Mouse (Mus musculus): ENCODE measurements around the gene Msantd3. TPM values are rescaled to one million over a fixed set of nuclear protein-coding genes. Genes with fewer than 3 reads are reported as not detected.

The Msantd3 gene
- total RNA-seq (2021), result 10 to 100 TPM; 28.0 to 28.7 TPM
- long read RNA-seq, experiment 1, transcript Msantd3-203 (3 exons, 1,597 nt), result major isoform, 28 of 40 reads
- long read RNA-seq, experiment 1, transcript Msantd3-202 (3 exons, 1,378 nt), result minor isoform, 7 of 40 reads
- long read RNA-seq, experiment 1, partial matches to known transcripts, result 0 of 40 reads
- long read RNA-seq, experiment 1, other reads (novel, unspliced or antisense), result 4 of 40 reads
- long read RNA-seq, experiment 2, transcript Msantd3-203 (3 exons, 1,597 nt), result major isoform, 27 of 41 reads
- long read RNA-seq, experiment 2, transcript Msantd3-202 (3 exons, 1,378 nt), result minor isoform, 8 of 41 reads
- long read RNA-seq, experiment 2, partial matches to known transcripts, result 1 of 41 reads
- long read RNA-seq, experiment 2, other reads (novel, unspliced or antisense), result 5 of 41 reads

DNA sequence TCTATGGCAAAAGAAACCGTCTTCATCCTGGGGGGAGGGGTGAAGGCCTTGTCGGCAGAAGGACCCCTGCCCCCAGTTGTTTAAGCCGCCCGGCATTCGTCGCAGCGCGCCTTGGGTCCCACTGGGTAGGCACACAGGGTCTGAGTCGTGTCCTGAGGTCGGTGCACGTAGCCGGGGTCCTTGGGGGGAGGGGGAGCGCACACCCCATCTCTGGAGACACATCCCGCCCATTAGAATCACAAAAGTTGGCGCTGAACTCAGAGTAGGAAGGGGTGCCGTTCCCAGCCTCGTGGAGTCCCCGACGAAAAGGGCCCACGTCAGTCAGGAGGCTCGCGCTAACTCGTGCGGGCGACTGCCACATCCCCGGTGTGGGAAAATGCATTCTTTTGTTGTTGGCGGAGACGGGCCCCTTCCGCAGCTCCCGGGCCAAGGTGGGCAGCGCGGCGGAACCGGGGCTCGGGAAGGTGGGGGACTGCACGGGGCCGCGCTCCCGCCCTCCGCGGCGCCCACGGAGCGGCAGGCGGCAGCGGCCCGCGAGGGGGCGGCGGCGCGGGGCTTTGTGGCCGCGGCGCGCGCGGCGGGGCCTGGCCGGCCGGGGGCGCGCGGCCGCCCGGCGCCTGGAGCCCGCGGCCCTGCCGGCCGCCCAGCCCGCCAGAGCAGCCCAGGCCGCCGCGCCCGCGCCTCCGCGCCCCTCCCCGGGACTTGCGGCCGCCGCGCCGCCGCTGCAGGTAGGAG is at the start of gene Msantd3:
Gene Msantd3 (plus strand): TSS at position 95 of the 735 bp plus-strand sequence.
- peak; percentile 16 to 24 for DNase-seq (ENCODE audit: low spot score in 2 of 2)

DNA sequence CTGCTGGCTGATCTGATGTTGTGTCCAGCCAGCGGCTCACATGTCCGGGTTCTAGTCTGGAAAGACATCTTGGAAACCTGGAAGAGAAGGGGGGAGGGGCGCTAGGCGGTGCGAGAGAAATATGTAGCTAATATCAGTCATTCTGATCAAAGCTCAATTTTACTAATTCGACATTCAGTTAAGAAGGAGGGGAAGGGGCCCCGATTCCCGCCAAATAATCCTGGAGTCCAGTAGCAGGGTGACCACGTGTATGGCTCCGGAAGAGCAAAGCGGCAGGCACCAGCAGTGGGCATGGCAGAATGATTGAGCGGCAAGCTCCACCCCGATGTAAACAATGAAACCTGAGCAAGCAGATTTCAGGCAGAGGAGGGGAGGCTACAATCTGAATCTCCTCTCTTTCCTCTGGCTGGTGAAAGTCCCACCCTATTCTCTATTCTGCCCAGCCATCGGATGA is 48.4 kb upstream of the Msantd3 start:
- no peak for DNase-seq (ENCODE audit: low spot score in 2 of 2)

DNA sequence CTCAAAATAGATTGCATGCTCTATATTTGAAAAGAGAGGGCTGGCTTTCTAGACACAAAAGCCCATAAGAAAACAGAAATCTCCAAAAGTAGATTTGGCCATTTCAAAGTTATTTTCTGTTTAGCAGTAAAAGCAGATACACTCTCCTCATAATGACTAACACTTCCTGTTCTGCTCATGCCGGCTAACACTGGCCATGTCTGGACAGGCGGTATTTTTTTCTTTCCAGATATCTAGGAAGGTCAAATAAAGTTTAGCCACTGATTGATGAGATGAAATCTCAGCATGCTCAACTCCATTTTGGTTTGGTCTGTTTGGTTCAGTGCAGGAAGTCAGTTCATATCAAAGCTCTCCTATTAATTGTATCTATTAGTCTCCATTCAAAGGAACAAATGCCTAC is 47.2 kb upstream of the Msantd3 start:
- no peak for DNase-seq (ENCODE audit: low spot score in 2 of 2)

DNA sequence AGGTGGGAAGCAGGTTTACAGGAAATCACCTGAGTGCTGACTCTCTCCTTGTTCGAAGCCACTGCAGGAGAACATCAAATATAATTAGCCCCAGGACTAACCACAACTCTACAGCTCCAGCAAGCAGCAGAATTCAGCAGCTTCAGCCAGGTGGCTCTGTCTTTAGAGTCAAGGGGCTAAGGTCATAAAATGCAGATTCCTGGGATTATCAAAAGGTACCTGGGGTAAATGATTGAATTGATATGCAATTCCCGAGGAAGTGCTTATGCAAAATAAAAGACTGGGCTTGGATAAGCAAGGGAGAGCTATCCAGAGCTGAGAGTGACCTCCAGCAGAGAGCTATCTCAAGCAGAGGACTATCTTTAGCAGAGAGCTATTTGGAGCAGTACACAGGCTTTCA is 28.9 kb upstream of the Msantd3 start:
- DNase-seq (ENCODE audit: low spot score in 2 of 2), result no peak

DNA sequence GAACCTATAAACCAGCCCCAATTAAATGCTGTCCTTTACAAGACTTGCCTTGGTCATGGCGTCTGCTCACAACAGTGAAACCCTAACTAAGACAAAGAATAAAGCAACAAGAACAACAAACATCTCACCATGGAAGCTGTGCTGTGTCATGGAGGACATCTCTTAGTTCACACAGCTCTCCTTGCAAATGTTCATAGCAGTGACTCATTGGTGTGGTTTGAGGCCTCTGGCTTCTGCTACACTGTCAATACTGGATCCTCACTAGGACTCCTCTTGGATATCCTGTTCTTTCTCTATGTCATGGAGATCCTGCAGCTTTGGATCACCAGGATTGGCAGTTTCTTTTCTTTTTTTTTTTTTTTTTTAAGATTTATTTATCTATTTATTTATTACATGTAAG is 10.2 kb upstream of the Msantd3 start:
- DNase-seq (ENCODE audit: low spot score in 2 of 2), result no peak

DNA sequence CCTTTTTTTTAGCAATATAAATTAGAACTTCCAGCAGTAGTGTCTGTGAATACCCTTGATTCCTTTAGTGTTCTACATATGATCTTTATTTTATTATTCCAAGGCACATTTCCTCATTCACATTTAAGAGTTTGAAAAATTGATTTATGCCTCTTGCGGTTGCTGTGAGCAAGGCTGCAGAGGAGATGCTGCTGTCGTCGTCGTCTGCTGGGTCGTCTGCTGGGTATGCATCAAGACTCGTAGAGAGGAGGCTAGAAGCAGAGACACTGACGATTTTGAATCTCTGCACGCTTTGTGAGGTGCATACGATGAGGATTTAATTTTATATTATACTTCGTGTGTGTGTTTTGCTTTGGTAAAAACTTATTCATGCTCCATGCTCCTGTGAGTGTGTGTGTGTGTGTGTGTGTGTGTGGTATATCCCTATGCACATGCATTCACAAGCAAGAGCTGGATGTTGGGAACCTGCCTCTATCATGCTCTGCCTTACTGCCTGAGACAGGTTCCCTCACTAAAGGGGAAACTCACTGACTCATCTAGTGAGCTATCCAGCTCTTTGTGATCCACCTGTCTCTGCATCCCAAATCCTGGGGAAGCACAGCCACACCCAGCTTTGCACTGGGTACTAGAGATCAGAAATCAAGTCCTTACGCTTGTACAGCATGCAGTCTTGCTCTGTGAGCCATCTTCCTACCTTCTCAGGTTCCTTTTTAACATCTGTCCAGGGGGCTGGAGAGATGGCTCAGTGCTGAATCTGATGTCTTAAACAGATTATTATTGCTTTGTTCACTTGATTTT is 7.7 kb upstream of the Msantd3 start:
- no peak for DNase-seq (ENCODE audit: low spot score in 2 of 2)

DNA sequence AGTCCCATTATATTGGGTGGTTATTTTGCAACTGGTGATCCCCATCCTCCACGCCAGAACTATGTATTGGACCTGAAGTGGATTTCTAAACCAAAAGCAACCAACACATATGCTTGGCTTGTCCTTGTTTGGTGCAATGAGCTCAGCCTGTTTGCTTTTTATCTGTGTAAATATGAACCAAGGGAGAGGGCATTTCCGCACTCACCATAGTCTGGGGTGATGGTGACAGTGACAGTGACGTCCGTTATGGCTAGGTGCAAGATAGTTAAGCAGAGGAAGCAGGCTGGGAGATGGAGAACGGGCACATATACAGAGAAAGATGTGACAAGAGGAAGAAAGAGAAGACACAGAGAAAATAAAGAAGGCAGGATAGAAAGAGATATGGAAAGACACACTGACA is 3.5 kb upstream of the Msantd3 start:
- DNase-seq (ENCODE audit: low spot score in 2 of 2), result no peak

DNA sequence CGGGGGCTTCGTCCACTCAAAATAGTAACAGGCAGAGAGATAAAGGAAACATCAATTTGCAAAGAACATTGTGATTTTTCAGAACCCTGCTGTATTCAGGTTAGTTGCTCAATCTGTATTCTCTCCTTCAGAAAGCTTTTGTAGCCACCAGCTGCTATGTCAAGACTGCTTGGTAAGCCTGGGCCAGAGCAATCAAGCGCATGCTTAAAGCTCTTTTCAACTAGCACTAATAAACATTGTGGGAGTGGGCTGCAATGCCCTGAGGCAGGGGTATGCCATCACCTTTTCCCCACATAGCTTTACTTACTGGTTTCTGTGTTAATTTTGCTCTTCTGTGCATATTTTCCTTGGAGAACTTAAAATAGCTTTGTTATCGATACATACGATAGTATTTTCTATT is 2.7 kb upstream of the Msantd3 start:
- no peak for DNase-seq (ENCODE audit: low spot score in 2 of 2)

DNA sequence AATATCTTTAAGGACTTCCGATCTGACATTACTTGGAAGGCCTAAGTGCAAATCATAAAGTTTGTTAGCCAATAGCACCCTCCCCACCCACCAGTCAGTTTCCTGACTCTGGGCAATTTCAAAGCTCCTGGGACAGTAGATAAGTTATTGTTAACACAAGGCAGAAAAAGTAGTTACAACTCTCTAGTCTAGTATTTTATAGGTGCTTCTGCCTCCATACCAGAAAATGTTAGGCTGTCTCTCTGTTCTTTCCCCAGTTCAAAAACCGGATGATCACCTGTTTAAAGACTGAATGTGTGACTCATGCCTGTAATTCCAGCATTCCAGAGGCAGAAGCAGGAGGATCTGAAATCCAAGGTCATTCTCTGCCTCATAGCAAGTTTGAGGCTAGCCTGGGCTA is 1.2 kb upstream of the Msantd3 start:
- DNase-seq (ENCODE audit: low spot score in 2 of 2), result no peak

DNA sequence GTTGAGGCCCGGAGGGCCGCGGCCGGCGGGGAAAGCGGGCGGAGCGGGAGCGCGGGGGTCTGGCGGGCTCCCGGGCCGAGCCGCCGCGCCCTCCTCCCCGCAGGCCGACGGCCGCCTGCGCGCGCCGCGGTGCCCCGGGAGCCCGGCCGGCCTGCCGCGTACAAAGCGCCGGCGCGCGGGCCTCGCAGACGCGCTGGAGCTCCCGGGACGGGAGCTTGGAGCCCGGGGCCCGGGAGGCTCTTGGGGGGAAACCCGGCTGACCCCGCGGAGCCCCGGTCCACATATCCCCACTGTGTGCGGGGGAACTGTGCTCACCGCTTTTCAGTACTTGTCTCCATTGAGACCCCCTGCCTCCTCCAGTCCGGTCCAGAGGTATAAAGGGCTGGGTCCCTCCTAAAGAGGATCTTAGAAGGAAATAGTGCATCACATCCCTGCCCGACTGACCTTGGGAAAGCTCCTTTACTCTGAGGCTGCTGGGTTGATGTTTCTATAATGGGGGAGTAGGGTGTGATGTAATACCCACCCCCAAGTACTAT is 909 bp downstream of the Msantd3 start:
- no peak for DNase-seq (ENCODE audit: low spot score in 2 of 2)

DNA sequence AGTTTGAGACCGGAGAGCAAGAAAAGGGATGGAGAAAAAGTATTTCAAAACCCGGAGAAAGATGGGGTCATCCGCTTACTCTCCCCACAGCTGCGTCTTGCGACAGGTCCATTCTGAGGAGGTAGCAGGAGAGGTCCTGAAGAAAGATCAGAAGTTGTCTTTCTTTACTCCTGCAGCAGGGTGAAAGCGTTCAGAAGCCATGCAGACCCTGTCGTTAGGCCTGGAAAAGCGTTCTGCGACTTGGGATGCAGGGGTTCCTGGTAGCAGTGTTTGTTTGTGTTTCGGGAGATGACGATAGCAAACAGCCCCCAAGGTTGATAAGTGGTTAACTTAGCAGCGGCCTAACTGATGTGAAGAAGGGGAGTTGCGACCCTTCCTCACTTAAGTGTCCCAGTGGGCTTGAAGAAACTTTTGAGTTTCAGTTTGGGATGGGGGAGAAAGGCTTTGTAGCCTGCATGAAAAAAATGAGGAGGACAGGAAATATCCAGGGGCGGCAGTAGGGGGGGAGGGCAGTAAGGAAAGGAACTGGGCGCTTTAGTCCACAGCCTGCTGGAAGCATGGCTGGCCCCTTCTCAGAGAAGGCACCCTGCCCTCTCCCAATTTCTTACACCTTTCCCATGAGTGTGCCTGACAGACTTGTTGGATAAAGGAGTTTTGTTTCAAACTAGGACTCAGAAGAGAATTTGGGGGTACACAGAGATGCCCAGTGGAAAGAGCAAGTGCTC is 2.0 kb downstream of the Msantd3 start:
- no peak for DNase-seq (ENCODE audit: low spot score in 2 of 2)

DNA sequence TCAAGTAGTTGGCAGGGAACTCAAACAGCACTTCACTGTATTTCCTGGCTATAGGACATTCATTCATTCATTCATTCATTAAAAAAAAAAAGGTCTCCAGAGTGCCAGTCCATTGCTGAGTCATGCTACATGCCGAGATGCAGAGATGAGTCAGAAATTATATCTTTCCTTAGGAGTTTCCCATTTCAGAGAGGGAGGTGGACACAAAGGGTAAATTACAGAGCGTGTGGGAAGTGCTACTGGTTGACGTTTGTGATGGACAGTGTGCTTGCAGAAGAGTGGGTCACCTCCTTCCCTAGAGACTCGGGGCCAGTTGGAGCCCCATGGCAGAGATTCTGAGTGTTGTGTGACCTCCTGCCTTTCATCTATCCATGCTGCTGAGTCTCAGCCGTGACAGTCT is 2.6 kb downstream of the Msantd3 start:
- no peak for DNase-seq (ENCODE audit: low spot score in 2 of 2)

DNA sequence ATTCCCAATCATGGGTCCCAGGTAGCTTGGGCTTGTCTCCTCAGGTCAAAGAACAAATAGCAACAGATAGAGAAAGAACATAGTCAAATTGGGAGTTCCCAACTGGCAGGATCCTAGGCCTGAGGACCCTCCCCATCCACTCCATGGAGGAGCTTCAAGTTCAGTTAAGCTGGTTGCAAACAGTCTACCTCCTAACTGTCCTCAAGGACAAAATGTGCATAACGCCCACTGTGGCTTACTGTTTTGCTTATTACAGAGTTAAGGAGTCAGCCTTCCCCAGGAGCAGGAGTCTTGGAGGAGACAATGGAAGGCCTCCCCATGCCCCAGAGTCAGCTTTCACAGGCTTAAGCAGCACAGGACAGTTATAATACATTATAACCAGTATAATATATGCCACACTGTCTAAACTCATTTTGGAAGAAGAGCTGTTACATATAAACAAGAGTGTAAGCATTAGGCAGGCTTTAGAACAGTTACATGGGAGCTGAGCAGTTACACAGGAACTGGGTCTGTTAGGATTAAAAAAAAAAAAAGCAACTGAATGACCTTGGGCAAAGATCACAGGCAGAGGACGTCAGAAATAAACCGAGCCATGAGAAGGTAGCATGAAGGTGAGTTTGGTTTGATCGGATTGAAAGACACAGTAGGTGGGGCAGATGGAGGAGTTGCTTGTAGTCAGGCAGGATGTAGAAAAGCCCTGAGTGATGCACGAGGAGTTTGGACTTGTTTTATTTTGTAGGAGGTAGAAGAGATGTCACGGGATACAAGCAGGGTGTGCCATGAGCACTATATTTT is 3.5 kb downstream of the Msantd3 start:
- no peak for DNase-seq (ENCODE audit: low spot score in 2 of 2)

DNA sequence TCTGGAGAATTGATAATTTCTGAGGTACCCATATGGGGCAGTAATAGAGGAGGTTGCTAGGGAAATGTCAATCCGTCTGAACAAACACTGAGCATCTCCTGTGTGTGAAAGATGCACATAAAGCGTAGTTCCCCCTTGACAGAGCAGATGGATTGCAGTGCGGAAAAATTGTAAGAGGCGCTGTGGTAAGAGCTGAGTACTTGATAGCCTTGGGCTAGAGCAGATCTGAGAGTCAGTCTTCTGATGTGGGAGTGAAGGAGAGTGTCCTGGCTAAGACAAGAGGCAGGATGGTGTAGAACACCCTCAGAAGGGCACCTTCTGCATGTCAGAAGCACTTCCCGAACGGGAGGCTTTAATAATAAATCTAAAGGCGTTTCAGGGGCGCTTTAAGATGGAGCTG is 4.4 kb downstream of the Msantd3 start:
- no peak for DNase-seq (ENCODE audit: low spot score in 2 of 2)

DNA sequence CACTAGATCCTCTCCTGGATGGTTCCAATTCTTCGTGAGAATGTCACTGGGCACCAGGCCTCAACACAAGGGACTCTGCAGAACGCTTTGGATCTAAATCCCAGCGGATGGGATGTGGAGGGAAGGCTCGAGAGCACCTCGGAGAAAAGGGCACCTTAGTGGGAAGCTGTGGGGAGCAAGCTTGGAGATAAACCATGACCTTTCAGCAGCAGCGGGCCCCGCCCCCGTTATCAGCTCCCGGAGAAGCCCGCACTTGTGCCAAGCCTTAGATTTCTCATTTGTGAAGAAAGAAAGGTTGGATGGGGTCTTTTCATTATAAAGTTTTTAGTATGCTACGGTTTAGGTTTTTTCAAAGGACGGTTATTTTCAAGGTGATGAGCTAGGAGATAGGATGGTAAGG is 6.2 kb downstream of the Msantd3 start:
- no peak for DNase-seq (ENCODE audit: low spot score in 2 of 2)

DNA sequence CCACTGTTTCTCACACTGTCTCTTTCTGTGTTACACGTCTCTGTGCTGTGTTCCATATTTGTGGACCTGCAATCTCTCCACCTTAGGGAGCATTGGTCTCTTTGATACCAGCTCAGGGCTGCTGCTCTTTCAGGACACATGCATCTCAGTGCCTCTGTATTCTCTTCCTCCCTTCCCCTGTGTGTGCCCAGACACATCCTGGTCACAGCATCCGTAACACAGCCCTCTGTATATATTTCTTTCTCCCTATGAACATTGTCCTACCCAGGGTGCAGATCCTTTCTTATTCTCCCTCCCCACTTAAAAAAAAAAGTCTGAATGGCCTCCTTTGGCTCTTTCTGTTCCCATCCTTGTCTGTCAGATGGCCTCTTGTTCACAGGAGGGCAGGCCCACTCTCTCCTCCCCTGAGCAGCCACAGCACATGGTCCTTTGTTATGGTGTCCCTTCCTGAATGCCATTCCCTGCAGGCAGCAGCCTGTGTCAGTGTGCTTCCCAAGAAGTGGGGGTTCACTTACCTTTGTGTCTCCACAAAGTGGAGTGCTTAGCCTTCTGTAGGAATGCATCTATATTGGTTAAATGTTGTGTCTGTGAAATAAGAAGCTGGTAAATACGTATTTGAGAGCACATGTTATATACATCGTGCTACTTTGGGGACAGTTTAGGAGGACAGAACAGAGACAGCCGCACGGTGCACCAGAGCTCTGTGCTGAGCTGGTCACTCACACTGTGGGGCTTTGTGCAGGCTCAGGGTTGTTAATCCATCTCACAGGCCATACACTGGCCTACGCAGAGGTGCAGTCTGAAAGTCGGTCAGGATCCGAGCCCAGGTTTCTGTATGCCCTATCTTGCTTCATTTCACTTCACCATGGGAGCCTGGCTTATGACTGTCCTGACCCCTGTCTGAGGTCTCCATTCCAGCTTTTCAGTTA is 7.1 kb downstream of the Msantd3 start:
- DNase-seq (ENCODE audit: low spot score in 2 of 2), result no peak

DNA sequence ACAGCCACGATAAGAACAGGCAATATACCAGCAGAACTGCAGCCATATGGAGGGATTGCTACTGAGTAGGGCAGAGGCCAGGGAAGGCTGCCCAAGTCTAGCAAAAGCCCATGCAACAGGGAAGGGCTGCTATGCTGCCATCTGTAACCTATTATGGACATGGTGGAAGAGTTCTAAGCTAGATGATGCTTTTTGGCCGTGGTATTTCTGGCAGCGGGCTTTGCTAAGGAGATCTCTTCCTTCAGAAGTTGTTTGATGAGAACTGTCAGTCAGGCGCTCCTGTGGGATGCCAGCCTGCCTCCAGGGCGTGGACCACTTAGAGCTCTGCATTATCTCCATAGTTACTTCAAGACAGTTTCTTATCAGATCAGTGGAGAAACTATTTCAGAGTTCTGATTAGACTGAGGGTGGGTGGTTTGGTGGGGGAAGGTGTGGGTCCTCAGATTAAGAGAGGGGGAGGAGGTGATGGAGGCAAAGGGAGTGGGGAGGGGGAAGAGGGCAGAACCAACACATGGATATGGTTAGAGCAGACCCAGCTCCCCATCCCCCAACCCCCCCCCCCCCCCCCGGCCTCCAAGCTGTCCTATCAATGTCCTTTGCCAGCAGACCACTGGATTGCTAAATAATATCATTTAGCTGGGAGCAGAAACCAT is 8.8 kb downstream of the Msantd3 start:
- no peak for DNase-seq (ENCODE audit: low spot score in 2 of 2)

DNA sequence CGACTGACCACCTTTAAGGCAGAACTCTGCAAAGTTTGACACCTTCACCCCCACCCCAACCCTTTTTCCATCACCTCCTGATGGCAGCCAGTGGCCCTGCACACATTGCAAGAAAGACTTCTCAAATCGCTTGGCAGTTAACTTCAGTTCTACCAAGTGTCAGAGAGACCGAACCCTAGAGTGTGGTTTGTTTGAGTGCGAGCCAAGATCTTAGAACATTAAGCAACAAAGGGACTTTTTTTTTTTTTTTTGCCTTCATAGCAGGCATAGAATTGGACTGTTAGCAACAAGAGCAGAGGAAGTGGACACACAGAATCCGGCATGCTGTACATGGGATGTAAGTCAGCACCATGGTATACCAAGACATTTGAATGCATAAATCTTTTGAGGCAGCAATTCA is 9.9 kb downstream of the Msantd3 start:
- DNase-seq (ENCODE audit: low spot score in 2 of 2), result no peak
